Mouse (Mus musculus) erythroblast, embryonic 14.5 days (primary cell): ENCODE data around the gene Cdc5l. TPM values are rescaled to one million over a fixed set of nuclear protein-coding genes. Genes with fewer than 3 reads are reported as not detected.

Experiments used
- H3K27me3 ChIP-seq: 2 replicates; pipeline ENCODE4 v1.6.1; 2012; ENCODE audit warnings: inconsistent platforms; ENCODE audit not compliant: control insufficient read depth
- H3K36me3 ChIP-seq: 2 replicates; pipeline ENCODE4 v1.6.1; 2012; ENCODE audit warnings: mild to moderate bottlenecking, inconsistent platforms; ENCODE audit not compliant: control insufficient read depth
- H3K4me1 ChIP-seq: 2 replicates; pipeline ENCODE4 v1.6.1; 2012; ENCODE audit warnings: inconsistent platforms; ENCODE audit not compliant: control insufficient read depth
- H3K4me3 ChIP-seq: replicated peaks from 2 replicates; pipeline ENCODE3; 2012; ENCODE audit warnings: moderate library complexity, mild to moderate bottlenecking, inconsistent platforms
- H3K9me3 ChIP-seq: 2 replicates; pipeline ENCODE4 v1.6.1; 2012; ENCODE audit warnings: low read length, inconsistent platforms, mixed read lengths; ENCODE audit not compliant: control insufficient read depth
- GATA1 ChIP-seq: IDR thresholded peaks from 2 replicates; pipeline ENCODE4 v1.6.1; 2012; ENCODE audit warnings: low read length, inconsistent platforms, mixed read lengths
- TAL1 ChIP-seq: IDR thresholded peaks from 3 replicates; pipeline ENCODE4 v1.6.1; 2012; ENCODE audit warnings: low read length, inconsistent platforms, mixed read lengths
- polyA plus RNA-seq: library from polyadenylated mRNA; stranded (reverse); fragments of >175 nt; gene quantifications from 2 replicates; pipeline ENCODE4 v1.2.3, GENCODE M21; 2012

The Cdc5l gene
- polyA plus RNA-seq, 1 experiment, result 0.98 TPM

DNA sequence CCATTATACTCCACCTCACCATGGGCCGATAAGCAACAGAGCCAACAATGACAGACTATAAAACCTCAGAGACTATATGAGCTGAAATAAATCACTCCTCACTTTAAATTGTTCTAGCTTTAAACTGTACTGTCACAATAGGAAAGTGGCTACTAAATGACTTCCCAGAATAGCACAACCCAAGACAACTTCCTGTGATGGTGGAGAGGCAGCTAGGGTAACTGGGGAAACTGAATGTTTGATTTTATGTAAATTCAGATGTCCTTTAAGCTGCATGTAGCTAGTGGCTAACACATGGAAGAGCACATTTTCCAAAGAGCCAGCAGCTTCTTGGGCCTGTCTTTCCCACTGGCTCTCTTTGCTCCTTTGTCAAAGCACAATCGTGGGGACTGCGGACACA is 50.2 kb downstream of the Cdc5l start:
- Histone ChIP-seq H3K36me3 (peaks cover 32% of the 10 kb centered on the region), H3K4me3 (no peak overlapping the region), H3K9me3 (no peaks in the 10 kb centered on the region), H3K27me3 (no peaks in the 10 kb centered on the region), H3K4me1 (no peaks in the 10 kb centered on the region)
- TF ChIP-seq TAL1 (no peak), GATA1 (no peak)

- Histone ChIP-seq H3K36me3 (peaks cover 3% of the 10 kb centered on the region), H3K27me3 (no peaks in the 10 kb centered on the region), H3K4me3 (no peak overlapping the region), H3K9me3 (no peaks in the 10 kb centered on the region), H3K4me1 (no peaks in the 10 kb centered on the region)
- TF ChIP-seq TAL1, result no peak
- TF ChIP-seq GATA1, result no peak
Measured at GRCm38 (mm10) chr17:45379271-45379784, 54.2 kb downstream of the Cdc5l start.

DNA sequence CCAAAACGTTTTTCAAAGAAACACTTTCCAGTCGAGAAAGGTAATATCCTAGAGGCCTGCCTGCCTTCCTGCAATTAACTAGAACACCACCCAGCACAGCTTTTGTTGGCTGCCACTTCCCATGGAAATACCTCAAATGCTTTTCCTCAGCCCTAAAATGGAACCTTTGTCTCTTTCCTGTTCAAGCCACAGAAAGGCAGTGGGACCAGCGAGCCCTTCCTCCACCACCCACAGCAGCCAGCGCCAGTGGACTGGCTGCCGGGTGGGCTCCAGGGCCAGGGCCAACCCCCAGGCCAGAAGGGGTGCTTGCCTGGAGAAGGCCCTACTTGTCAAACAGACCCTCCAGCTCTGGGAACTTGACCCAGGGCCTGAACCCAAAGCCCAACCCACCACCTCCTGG is 56.2 kb downstream of the Cdc5l start:
- no peak overlapping the region for H3K4me3 ChIP-seq
- H3K4me1 ChIP-seq, result no peaks in the 10 kb centered on the region
- H3K27me3 ChIP-seq, result no peaks in the 10 kb centered on the region
- no peaks in the 10 kb centered on the region; the same call in 1 of the 2 replicates for H3K36me3 ChIP-seq
- no peak for TF ChIP-seq GATA1
- no peak for TF ChIP-seq TAL1
- H3K9me3 ChIP-seq, result no peaks in the 10 kb centered on the region

DNA sequence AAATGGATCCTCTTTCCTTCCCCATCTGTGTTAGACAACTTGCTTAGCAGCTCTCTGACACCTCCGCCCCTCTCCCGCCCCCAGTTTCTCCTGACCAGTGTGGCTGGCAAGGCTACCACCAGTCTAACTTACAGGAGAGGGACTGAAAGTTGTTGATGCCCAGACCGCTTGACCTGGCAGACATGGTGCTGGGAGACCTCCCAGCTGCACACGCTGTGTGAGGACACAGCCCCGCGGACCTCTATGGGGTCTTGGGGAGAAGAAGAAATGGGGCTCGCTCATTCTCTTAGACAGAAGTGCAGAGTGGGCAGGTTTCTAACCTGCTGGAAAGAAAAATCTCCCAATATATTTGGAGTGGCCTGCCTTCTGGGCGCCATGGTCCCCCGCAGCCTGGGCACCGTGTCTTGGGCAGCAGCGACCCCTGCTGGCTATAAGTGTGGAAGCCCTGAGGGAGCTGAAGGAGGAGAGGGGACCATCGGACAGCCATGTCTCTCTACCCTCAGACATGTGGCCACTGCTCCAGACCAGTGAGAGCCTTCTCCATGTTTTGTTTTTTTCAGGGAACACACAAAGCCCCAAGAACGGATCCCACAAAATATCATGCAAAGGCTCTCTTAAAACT is 59.4 kb downstream of the Cdc5l start:
- no peaks in the 10 kb centered on the region for H3K9me3 ChIP-seq
- TF ChIP-seq TAL1 (no peak), GATA1 (no peak)
- no peaks in the 10 kb centered on the region for H3K36me3 ChIP-seq
- H3K27me3 ChIP-seq, result no peaks in the 10 kb centered on the region
- H3K4me1 ChIP-seq, result no peaks in the 10 kb centered on the region
- H3K4me3 ChIP-seq, result no peak overlapping the region

- H3K4me3 ChIP-seq, result no peak overlapping the region
- H3K27me3 ChIP-seq, result no peaks in the 10 kb centered on the region
- H3K9me3 ChIP-seq, result no peaks in the 10 kb centered on the region
- H3K4me1 ChIP-seq, result no peaks in the 10 kb centered on the region
- no peaks in the 10 kb centered on the region for H3K36me3 ChIP-seq
- TF ChIP-seq GATA1, result no peak
Measured at GRCm38 (mm10) chr17:45371042-45371441, 62.5 kb downstream of the Cdc5l start.

- no peaks in the 10 kb centered on the region for H3K4me1 ChIP-seq
- no peaks in the 10 kb centered on the region for H3K36me3 ChIP-seq
- H3K9me3 ChIP-seq, result no peaks in the 10 kb centered on the region
- no peak overlapping the region for H3K4me3 ChIP-seq
- TF ChIP-seq TAL1 (no peak), GATA1 (no peak)
- no peaks in the 10 kb centered on the region for H3K27me3 ChIP-seq
Measured at GRCm38 (mm10) chr17:45370535-45370934, 63.0 kb downstream of the Cdc5l start.

DNA sequence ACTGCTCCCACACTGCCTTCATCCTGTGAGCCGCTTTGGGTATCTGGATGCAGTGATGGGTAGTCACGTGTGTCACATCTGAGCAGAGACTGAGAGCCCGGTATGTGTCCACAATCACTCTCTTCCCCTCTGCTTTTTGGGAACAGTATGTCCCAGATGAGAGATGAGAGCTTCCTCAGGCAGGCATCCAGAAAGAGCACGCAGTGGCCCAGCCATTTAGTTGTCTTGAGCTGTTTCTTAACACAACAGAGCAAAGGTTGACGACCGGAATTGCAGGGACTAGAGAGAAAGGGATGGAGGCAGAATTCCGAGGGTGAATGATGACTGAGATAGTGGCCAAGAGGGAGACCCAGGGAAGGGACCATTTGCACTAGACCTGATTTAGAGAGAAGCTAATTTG is 68.7 kb downstream of the Cdc5l start:
- TF ChIP-seq TAL1 (no peak), GATA1 (no peak)
- no peaks in the 10 kb centered on the region for H3K4me1 ChIP-seq
- H3K36me3 ChIP-seq, result no peaks in the 10 kb centered on the region
- no peaks in the 10 kb centered on the region for H3K27me3 ChIP-seq
- H3K9me3 ChIP-seq, result no peaks in the 10 kb centered on the region
- H3K4me3 ChIP-seq, result no peak overlapping the region

DNA sequence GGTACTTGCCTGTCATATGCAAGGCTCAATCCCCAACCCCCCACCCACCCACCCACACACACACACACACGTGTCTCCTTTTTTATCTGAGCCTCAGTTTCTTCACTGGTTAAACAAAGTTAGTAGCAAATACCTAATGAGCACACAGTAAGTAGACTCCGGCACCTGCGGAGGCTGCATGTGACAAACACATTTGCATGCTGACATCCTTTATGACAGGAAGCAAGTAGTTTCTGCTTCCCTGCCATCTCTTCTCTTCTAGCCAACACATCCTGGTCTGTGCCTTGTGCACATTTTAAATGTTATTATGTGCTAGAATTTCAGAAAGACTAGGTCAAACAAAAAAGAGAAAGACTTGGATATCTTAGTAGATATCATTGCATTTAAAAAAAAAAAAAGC is 72.6 kb downstream of the Cdc5l start:
- H3K9me3 ChIP-seq, result no peaks in the 10 kb centered on the region
- H3K36me3 ChIP-seq, result no peaks in the 10 kb centered on the region
- no peak for TF ChIP-seq GATA1
- TF ChIP-seq TAL1, result no peak
- no peak overlapping the region for H3K4me3 ChIP-seq
- H3K27me3 ChIP-seq, result no peaks in the 10 kb centered on the region
- H3K4me1 ChIP-seq, result no peaks in the 10 kb centered on the region

GRCm38 (mm10) chr17:45359443-45359842 is 74.1 kb downstream of the Cdc5l start:
- Histone ChIP-seq H3K27me3 (no peaks in the 10 kb centered on the region), H3K4me1 (no peaks in the 10 kb centered on the region), H3K36me3 (no peaks in the 10 kb centered on the region), H3K4me3 (no peak overlapping the region), H3K9me3 (no peaks in the 10 kb centered on the region)
- TF ChIP-seq TAL1, result no peak
- no peak for TF ChIP-seq GATA1

DNA sequence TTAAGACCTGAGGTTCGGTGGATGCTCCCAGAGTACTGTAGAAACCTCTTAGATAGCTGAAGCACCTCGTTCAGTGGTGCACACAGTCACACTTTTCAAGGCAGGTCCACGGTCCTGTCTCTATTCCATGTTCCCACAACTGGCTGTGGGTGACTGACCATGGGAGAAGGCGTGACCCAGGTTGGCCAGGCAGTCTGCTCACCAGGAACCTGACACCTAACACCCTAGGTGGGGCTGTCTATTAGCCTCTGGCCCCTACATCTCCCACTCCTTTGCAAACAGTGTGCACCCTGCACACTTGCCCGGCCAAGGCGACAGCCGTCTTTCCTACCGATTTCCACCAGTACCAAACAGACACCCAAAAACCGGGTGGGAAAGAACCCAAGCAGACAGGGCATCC is 77.1 kb downstream of the Cdc5l start:
- Histone ChIP-seq H3K4me1 (no peaks in the 10 kb centered on the region), H3K9me3 (no peaks in the 10 kb centered on the region), H3K4me3 (no peak overlapping the region), H3K36me3 (no peaks in the 10 kb centered on the region), H3K27me3 (no peaks in the 10 kb centered on the region)
- no peak for TF ChIP-seq TAL1
